Mouse (Mus musculus): Measurements from ENCODE around the gene 2010111I01Rik. TPM values are rescaled to one million over a fixed set of nuclear protein-coding genes. Genes with fewer than 3 reads are reported as not detected.

2010111I01Rik gene
- polyA plus RNA-seq, 1 experiment from 2014 or later: 16.5 TPM

GRCm38 (mm10) chr13:63101761-63102160, 137.1 kb downstream of the 2010111I01Rik start:
- ATAC-seq (ENCODE audit: low read depth): no peak
- Histone ChIP-seq H3K4me1 (replicated peaks) (0 out of 2 replicates have a peak, but pooled peaks cover 4% of the 10 kb centered on the region), H3K9me3 (replicated peaks) (no peaks in the 10 kb centered on the region), H3K4me3 (replicated peaks) (no peak overlapping the region), H3K27me3 (no peaks in the 10 kb centered on the region), H3K9ac (no peak overlapping the region), H3K36me3 (no peaks in the 10 kb centered on the region), H3K27ac (no peak overlapping the region), H3K4me2 (no peak overlapping the region)
- no peak for DNase-seq
- WGBS (ENCODE audit: insufficient replicate concordance): 65% methylated on average over 12 of the region's 12 CpGs

DNA sequence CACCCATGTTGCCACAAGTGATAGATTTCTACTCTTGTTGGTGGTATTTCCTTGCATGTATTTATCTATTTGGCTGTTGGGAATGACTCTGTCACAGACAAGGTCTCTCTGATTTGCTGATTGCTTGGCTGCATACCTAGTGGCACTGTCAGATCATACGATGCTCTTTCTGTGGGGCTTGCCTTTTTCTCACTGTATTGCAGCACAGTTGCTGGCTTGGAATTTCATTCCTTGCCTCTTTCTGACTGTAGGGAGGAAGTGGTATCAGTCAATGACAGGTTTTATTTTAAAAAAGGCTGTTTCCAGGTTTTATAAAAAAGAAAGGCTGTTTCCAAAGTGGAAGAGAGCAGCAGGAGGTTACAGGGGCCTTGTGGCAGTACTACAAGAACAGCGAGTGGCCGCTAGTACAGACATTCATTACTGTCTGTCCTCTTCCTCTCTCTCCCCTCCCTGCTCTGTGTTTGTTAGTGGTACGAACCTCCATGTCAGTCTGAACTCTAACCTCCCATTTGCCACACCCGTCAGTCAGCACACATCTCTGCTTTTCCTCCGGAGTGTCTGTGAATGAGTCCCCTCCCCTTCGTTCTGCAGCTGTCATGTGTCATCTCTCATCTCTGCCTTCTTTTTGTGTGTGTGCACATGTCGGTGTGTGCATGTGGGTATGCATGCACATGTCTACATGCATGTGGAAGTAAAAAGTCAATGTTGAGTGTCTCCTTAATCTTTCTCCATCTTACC, 138.3 kb downstream of the 2010111I01Rik start:
- WGBS (ENCODE audit: insufficient replicate concordance): 56% methylated on average over 8 of the region's 8 CpGs
- DNase-seq (no peak), ATAC-seq (ENCODE audit: low read depth) (no peak)
- H3K27ac ChIP-seq: no peak overlapping the region
- H3K36me3 ChIP-seq: no peaks in the 10 kb centered on the region
- no peaks in the 10 kb centered on the region for H3K9me3 ChIP-seq (replicated peaks)
- no peaks in the 10 kb centered on the region for H3K27me3 ChIP-seq
- H3K4me3 ChIP-seq (replicated peaks): no peak overlapping the region
- no peak overlapping the region for H3K4me2 ChIP-seq
- 0 out of 2 replicates have a peak, but pooled peaks cover 2% of the 10 kb centered on the region for H3K4me1 ChIP-seq (replicated peaks)
- H3K9ac ChIP-seq: no peak overlapping the region

- Histone ChIP-seq H3K9me3 (replicated peaks) (no peaks in the 10 kb centered on the region), H3K9ac (no peak overlapping the region), H3K4me2 (no peak overlapping the region), H3K4me1 (replicated peaks) (0 out of 2 replicates have a peak, but pooled peaks cover under 1% of the 10 kb centered on the region), H3K27ac (no peak overlapping the region), H3K4me3 (replicated peaks) (no peak overlapping the region), H3K36me3 (no peaks in the 10 kb centered on the region), H3K27me3 (no peaks in the 10 kb centered on the region)
- DNase-seq (no peak), ATAC-seq (ENCODE audit: low read depth) (no peak)
- WGBS (ENCODE audit: insufficient replicate concordance): 75% methylated on average over 2 of the region's 2 CpGs
These were observed 141.9 kb downstream of the 2010111I01Rik start for GRCm38 (mm10) chr13:63106574-63106973.

DNA sequence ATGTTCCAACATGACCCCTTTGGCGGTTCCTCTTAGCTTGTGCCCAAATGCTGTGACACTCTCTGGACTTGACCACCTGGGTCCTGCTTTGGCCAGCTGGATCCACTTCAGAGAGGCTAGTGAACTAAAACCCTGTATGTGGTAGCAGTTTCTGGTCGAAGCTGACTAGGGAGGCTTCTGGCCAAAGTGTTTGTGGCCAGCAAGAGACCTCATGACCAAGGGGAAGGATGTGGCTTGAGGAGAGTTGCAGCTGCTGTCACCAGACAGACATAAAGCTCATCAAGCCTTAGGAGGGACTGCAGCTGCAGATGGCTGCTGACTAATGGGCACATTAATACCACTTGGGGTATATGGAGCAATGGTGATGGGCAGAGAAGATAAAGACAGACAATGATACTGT, 143.9 kb downstream of the 2010111I01Rik start:
- DNase-seq (no peak), ATAC-seq (ENCODE audit: low read depth) (no peak)
- H3K9me3 ChIP-seq (replicated peaks): no peaks in the 10 kb centered on the region
- H3K36me3 ChIP-seq: no peaks in the 10 kb centered on the region
- 27% methylated on average over 2 of the region's 2 CpGs for WGBS (ENCODE audit: insufficient replicate concordance)
- H3K9ac ChIP-seq: no peak overlapping the region
- H3K4me1 ChIP-seq (replicated peaks): peaks cover 14% of the 10 kb centered on the region
- no peak overlapping the region for H3K27ac ChIP-seq
- H3K4me3 ChIP-seq (replicated peaks): no peak overlapping the region
- no peak overlapping the region for H3K4me2 ChIP-seq
- no peaks in the 10 kb centered on the region for H3K27me3 ChIP-seq

DNA sequence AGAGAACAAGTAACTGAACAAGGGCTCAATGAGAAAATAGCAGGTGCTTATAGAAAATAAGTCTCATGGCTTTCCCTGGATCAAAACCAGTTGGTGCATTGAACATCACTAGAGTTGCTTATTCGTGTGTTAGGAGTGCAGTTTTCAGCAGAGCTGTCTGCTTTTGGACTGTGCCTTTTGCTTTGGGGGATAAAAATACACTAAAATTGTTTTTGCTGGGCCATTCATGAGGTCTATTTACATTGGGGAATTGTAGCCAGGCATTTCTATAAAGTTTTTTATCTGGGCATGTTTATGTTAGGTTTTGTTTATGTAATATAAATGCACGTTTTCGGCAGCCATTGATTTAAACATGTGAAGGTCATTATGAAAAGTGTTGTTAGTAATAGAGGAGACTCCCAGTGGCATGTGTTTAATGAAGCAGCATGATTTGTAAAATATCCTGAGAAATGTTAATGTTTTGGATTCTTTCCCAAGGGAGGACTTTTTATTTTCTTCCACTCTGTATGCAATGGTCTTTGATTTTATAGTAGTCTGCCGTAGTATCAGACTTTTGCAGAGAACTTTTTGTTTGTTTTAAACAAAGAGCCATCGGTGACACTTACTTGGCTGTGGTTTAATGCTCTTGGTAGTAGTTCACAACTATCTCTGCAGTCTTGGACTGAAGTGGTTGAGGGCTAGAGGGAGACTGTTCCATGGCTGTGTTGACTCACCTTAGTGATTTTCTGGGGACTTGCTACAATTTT, 146.8 kb downstream of the 2010111I01Rik start:
- Histone ChIP-seq H3K36me3 (no peaks in the 10 kb centered on the region), H3K27me3 (no peaks in the 10 kb centered on the region), H3K4me2 (no peak overlapping the region), H3K9ac (no peak overlapping the region), H3K4me3 (replicated peaks) (no peak overlapping the region), H3K9me3 (replicated peaks) (no peaks in the 10 kb centered on the region), H3K27ac (no peak overlapping the region), H3K4me1 (replicated peaks) (peaks cover 30% of the 10 kb centered on the region)
- WGBS (ENCODE audit: insufficient replicate concordance): 65% methylated on average over 5 of the region's 5 CpGs
- DNase-seq (no peak), ATAC-seq (ENCODE audit: low read depth) (no peak)

GRCm38 (mm10) chr13:63112043-63112597, 147.4 kb downstream of the 2010111I01Rik start:
- H3K27me3 ChIP-seq: no peaks in the 10 kb centered on the region
- no peaks in the 10 kb centered on the region for H3K36me3 ChIP-seq
- peaks cover 30% of the 10 kb centered on the region for H3K4me1 ChIP-seq (replicated peaks)
- DNase-seq: no peak
- H3K4me3 ChIP-seq (replicated peaks): no peak overlapping the region
- H3K4me2 ChIP-seq: no peak overlapping the region
- ATAC-seq (ENCODE audit: low read depth): no peak
- no peak overlapping the region for H3K9ac ChIP-seq
- WGBS (ENCODE audit: insufficient replicate concordance): 44% methylated on average over 4 of the region's 4 CpGs
- no peaks in the 10 kb centered on the region for H3K9me3 ChIP-seq (replicated peaks)
- H3K27ac ChIP-seq: no peak overlapping the region

- Histone ChIP-seq H3K9ac (0 out of 2 replicates have a peak overlapping the region, but pooled peaks have one; percentile 1), H3K27ac (no peak overlapping the region), H3K4me3 (replicated peaks) (no peak overlapping the region), H3K4me2 (no peak overlapping the region), H3K36me3 (no peaks in the 10 kb centered on the region), H3K4me1 (replicated peaks) (peaks cover 30% of the 10 kb centered on the region), H3K9me3 (replicated peaks) (no peaks in the 10 kb centered on the region), H3K27me3 (no peaks in the 10 kb centered on the region)
- 47% methylated on average over 10 of the region's 10 CpGs for WGBS (ENCODE audit: insufficient replicate concordance)
- DNase-seq (no peak), ATAC-seq (ENCODE audit: low read depth) (no peak)
These were observed 148.1 kb downstream of the 2010111I01Rik start for GRCm38 (mm10) chr13:63112598-63113372.

GRCm38 (mm10) chr13:63113881-63114301, 149.2 kb downstream of the 2010111I01Rik start:
- no peak overlapping the region for H3K27ac ChIP-seq

DNA sequence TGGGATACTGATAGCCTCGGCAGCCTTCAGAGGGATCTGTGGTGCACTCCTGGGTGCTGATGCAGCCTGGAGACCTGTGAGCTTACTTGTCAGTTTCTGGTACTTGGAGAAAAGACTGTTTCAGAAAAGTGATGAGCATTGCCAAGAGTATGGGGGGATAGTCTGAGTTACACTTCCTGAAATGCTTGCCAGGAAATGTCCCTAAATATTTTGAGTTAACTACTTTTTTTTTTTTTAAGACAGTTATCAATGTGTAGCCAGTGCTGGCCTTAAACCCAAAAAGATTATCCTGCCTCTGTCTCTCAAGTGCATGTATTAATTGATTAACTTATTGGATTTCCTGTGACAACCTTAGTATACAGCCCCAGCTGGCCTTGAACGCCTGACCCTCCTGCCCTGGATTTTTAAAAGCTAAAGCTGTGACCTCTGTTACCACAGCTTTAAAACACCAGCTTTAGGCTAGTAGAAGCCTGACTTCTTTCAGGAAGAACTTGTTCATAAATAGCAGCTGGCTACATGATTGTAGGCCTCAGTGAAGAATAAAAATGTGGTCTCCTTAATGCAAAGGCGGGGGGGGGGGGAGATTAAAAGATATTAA, 150.6 kb downstream of the 2010111I01Rik start:
- H3K4me2 ChIP-seq: no peak overlapping the region
- no peaks in the 10 kb centered on the region for H3K36me3 ChIP-seq
- ATAC-seq (ENCODE audit: low read depth): no peak
- no peak overlapping the region for H3K9ac ChIP-seq
- H3K4me3 ChIP-seq (replicated peaks): no peak overlapping the region
- no peak for DNase-seq
- H3K9me3 ChIP-seq (replicated peaks): no peaks in the 10 kb centered on the region
- peaks cover 30% of the 10 kb centered on the region for H3K4me1 ChIP-seq (replicated peaks)
- H3K27ac ChIP-seq: no peak overlapping the region
- H3K27me3 ChIP-seq: no peaks in the 10 kb centered on the region
- WGBS (ENCODE audit: insufficient replicate concordance): 64% methylated on average over 3 of the region's 3 CpGs

More at GRCm38 (mm10) chr13:63113881-63114301, 149.2 kb downstream of the 2010111I01Rik start:
- H3K4me1 ChIP-seq (replicated peaks): peaks cover 30% of the 10 kb centered on the region
- H3K9me3 ChIP-seq (replicated peaks): no peaks in the 10 kb centered on the region
- H3K27me3 ChIP-seq: no peaks in the 10 kb centered on the region
- H3K4me3 ChIP-seq (replicated peaks): no peak overlapping the region
- no peak overlapping the region for H3K9ac ChIP-seq
- ATAC-seq (ENCODE audit: low read depth) (no peak), DNase-seq (peak; percentile 13)
- no peak overlapping the region for H3K4me2 ChIP-seq
- 15% methylated on average over 4 of the region's 4 CpGs for WGBS (ENCODE audit: insufficient replicate concordance)
- no peaks in the 10 kb centered on the region for H3K36me3 ChIP-seq

- 47% methylated on average over 3 of the region's 3 CpGs for WGBS (ENCODE audit: insufficient replicate concordance)
- ATAC-seq (ENCODE audit: low read depth): no peak
- Histone ChIP-seq H3K4me3 (replicated peaks) (no peak overlapping the region), H3K4me1 (replicated peaks) (peaks cover 21% of the 10 kb centered on the region), H3K27me3 (no peaks in the 10 kb centered on the region), H3K27ac (no peak overlapping the region), H3K9ac (no peak overlapping the region), H3K4me2 (no peak overlapping the region), H3K9me3 (replicated peaks) (no peaks in the 10 kb centered on the region), H3K36me3 (no peaks in the 10 kb centered on the region)
- no peak for DNase-seq
These were observed 152.9 kb downstream of the 2010111I01Rik start for GRCm38 (mm10) chr13:63117495-63118184.
